Mouse (Mus musculus) hindbrain, embryonic 13.5 days (tissue): ENCODE measurements around the gene Alk. TPM values are rescaled to one million over a fixed set of nuclear protein-coding genes. Genes with fewer than 3 reads are reported as not detected.
"Not testable (repeated sequence)": the region's sequence is repeated elsewhere in the genome, so short reads cannot be mapped to it uniquely, and the experiment has no call there.

Source experiments
- ATAC-seq: fragments of 200-750 bp; cut with Nextera tagmentation; 2 replicates; pipeline ENCODE4 v1.8.0; 2017; ENCODE audit warnings: moderate TSS enrichment; ENCODE audit not compliant: low FRiP score
- H3K27ac ChIP-seq: fragments of 300-500 bp; sonication (generic); 2 replicates; pipeline ENCODE4 v1.5.1; 2015; ENCODE audit warnings: inconsistent platforms, mild to moderate bottlenecking, moderate library complexity
- H3K27me3 ChIP-seq: fragments of 300-500 bp; sonication (generic); 2 replicates; pipeline ENCODE4 v1.6.1; 2015; ENCODE audit warnings: mild to moderate bottlenecking, inconsistent platforms
- H3K36me3 ChIP-seq: fragments of 300-500 bp; sonication (generic); 2 replicates; pipeline ENCODE4 v1.6.1; 2015; ENCODE audit warnings: mild to moderate bottlenecking, inconsistent platforms
- H3K4me1 ChIP-seq: fragments of 300-500 bp; sonication (generic); replicated peaks from 2 replicates; pipeline ENCODE4 v1.6.1; 2015; ENCODE audit warnings: inconsistent platforms
- H3K4me2 ChIP-seq: fragments of 300-500 bp; sonication (generic); 2 replicates; pipeline ENCODE4 v1.6.1; 2015; ENCODE audit warnings: inconsistent platforms, mild to moderate bottlenecking, moderate library complexity
- H3K4me3 ChIP-seq: fragments of 300-500 bp; sonication (generic); 2 replicates; pipeline ENCODE4 v1.5.1; 2015; ENCODE audit warnings: mild to moderate bottlenecking, inconsistent platforms
- H3K9ac ChIP-seq: fragments of 300-500 bp; sonication (generic); 2 replicates; pipeline ENCODE4 v1.6.1; 2015; ENCODE audit warnings: mild to moderate bottlenecking, inconsistent platforms
- H3K9me3 ChIP-seq: fragments of 300-500 bp; sonication (generic); 2 replicates; pipeline ENCODE4 v1.6.1; 2016; ENCODE audit warnings: inconsistent platforms
- WGBS: fragments of 180-500 bp; shearing (Covaris S2); methylation state at CpG from one replicate; pipeline ENCODE4 v1.1.7; 2015; 5-methylcytosine and 5-hydroxymethylcytosine counted together
- polyA plus RNA-seq: library from polyadenylated mRNA; unstranded; fragments of >200 nt; fragmentation: Nextera tagmentation; extraction: Ambion mirVana; gene quantifications from 2 replicates; pipeline ENCODE4 v1.2.1, GENCODE M21; 2015

Alk gene
- polyA plus RNA-seq, 1 experiment from 2014 or later, result 3.4 TPM

- Histone ChIP-seq H3K4me1 (no peaks in the 10 kb centered on the region), H3K36me3 (no peaks in the 10 kb centered on the region), H3K4me3 (no peak overlapping the region), H3K4me2 (no peak overlapping the region), H3K9me3 (no peaks in the 10 kb centered on the region), H3K27me3 (no peaks in the 10 kb centered on the region), H3K27ac (no peak overlapping the region), H3K9ac (no peak overlapping the region)
- no peak for ATAC-seq
- 93% methylated on average over 3 of the region's 3 CpGs for WGBS
Observed at GRCm38 (mm10) chr17:72524839-72525238, 79.6 kb downstream of the Alk start.

DNA sequence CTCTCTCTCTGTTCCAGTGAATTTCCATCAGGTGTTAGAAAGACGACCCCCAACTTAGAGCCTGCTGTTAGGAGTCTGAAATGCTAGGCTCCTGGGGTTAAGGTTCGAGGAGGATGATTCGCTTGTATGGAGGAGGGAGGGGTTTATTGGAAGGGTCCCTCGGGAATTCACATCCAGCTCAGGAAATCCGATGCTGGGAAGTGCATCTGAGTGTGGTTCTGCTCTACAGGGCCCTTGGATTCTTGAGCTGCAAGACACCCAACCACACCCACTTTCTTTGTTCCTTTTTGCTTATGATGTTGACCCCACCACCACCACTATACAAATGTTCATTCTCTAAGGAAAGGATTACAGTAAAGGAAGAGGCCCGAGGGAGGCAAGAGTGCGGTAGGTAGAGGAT is 81.4 kb downstream of the Alk start:
- no peak for ATAC-seq
- WGBS, result 50% methylated on average over 7 of the region's 7 CpGs
- H3K36me3 ChIP-seq, result no peaks in the 10 kb centered on the region

DNA sequence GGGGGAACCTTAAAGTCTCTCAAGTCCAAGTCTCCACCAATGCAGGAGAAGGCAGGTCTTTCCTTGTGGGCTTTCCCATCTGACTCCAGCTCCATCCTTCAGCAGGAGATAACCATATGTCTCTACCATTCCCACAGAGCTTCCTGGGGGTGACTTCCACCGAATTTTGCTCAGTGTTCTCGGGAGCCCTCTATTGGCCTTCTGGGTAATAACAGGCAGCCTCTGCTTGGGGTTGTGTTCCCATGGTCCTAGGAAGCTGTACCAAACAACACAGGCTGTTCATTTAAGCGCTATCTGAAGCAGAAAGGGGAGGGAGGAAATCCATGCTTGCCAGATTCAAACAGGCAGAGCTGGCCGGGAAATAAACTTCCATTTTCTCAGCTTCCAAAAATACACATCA is 82.0 kb downstream of the Alk start:
- no peak overlapping the region for H3K27ac ChIP-seq
- no peaks in the 10 kb centered on the region for H3K4me1 ChIP-seq
- H3K4me3 ChIP-seq, result no peak overlapping the region
- no peak overlapping the region for H3K4me2 ChIP-seq
- ATAC-seq, result no peak
- no peaks in the 10 kb centered on the region for H3K27me3 ChIP-seq
- no peak overlapping the region for H3K9ac ChIP-seq
- H3K36me3 ChIP-seq, result no peaks in the 10 kb centered on the region
- H3K9me3 ChIP-seq, result no peaks in the 10 kb centered on the region
- WGBS, result 21% methylated on average over 4 of the region's 4 CpGs

More for the DNA sequence above, 81.4 kb downstream of the Alk start:
- Histone ChIP-seq H3K4me3 (no peak overlapping the region), H3K4me2 (no peak overlapping the region), H3K27ac (no peak overlapping the region), H3K27me3 (no peaks in the 10 kb centered on the region), H3K4me1 (no peaks in the 10 kb centered on the region), H3K9ac (no peak overlapping the region), H3K9me3 (no peaks in the 10 kb centered on the region)

GRCm38 (mm10) chr17:72521353-72521752 is 83.1 kb downstream of the Alk start:
- Histone ChIP-seq H3K9ac (no peak overlapping the region), H3K36me3 (no peaks in the 10 kb centered on the region), H3K4me3 (no peak overlapping the region), H3K4me1 (no peaks in the 10 kb centered on the region), H3K9me3 (no peaks in the 10 kb centered on the region), H3K27ac (no peak overlapping the region), H3K4me2 (no peak overlapping the region), H3K27me3 (no peaks in the 10 kb centered on the region)
- no peak for ATAC-seq
- 91% methylated on average over 5 of the region's 5 CpGs for WGBS

DNA sequence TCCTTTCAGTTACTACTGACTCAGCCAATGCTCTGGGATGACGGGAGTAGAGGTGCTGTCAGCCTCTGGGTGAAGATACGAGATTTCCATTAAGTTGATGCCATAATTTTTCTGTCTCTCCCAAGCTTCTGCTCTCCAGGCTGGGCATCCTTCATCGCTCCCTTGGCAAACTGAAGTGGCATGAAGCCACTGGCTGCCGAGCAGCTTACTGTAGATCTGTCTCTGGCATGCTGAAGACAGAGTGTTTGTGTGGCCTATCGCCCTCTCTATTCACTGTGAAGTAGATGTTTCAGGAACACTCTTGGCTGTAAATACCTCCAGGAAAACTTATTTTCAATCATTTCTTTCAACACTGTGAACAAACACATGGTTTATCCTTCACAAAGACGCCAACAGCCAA is 93.7 kb downstream of the Alk start:
- no peak for ATAC-seq
- Histone ChIP-seq H3K27ac (no peak overlapping the region), H3K4me1 (no peaks in the 10 kb centered on the region), H3K4me3 (no peak overlapping the region), H3K4me2 (no peak overlapping the region), H3K36me3 (no peaks in the 10 kb centered on the region), H3K27me3 (no peaks in the 10 kb centered on the region), H3K9me3 (no peaks in the 10 kb centered on the region), H3K9ac (no peak overlapping the region)
- 82% methylated on average over 6 of the region's 6 CpGs for WGBS

GRCm38 (mm10) chr17:72508678-72509394 is 95.6 kb downstream of the Alk start:
- no peaks in the 10 kb centered on the region for H3K36me3 ChIP-seq
- no peaks in the 10 kb centered on the region for H3K27me3 ChIP-seq
- 85% methylated on average over 7 of the region's 7 CpGs for WGBS
- no peak for ATAC-seq
- no peak overlapping the region for H3K4me2 ChIP-seq
- no peak overlapping the region for H3K4me3 ChIP-seq
- peaks cover 17% of the 10 kb centered on the region for H3K4me1 ChIP-seq
- no peaks in the 10 kb centered on the region for H3K9me3 ChIP-seq
- no peak overlapping the region for H3K9ac ChIP-seq
- H3K27ac ChIP-seq, result no peak overlapping the region

GRCm38 (mm10) chr17:72505213-72505612 is 99.2 kb downstream of the Alk start:
- no peak overlapping the region; the same call in 1 of the 2 replicates for H3K9ac ChIP-seq
- no peaks in the 10 kb centered on the region for H3K9me3 ChIP-seq
- peak overlapping the region; percentile 68 for H3K27ac ChIP-seq
- peaks cover 17% of the 10 kb centered on the region for H3K4me1 ChIP-seq
- no peaks in the 10 kb centered on the region for H3K27me3 ChIP-seq
- H3K4me2 ChIP-seq, result no peak overlapping the region
- no peak overlapping the region for H3K4me3 ChIP-seq
- WGBS, result 15% methylated on average over 7 of the region's 7 CpGs
- H3K36me3 ChIP-seq, result no peaks in the 10 kb centered on the region
- ATAC-seq, result peak; percentile 92

GRCm38 (mm10) chr17:72504581-72504980 is 99.8 kb downstream of the Alk start:
- Histone ChIP-seq H3K27me3 (no peaks in the 10 kb centered on the region), H3K4me1 (peaks cover 17% of the 10 kb centered on the region), H3K4me2 (no peak overlapping the region), H3K27ac (no peak overlapping the region; the same call in 1 of the 2 replicates), H3K9me3 (no peaks in the 10 kb centered on the region), H3K9ac (no peak overlapping the region), H3K4me3 (no peak overlapping the region), H3K36me3 (no peaks in the 10 kb centered on the region)
- WGBS, result 29% methylated on average over 6 of the region's 6 CpGs
- ATAC-seq, result peak; percentile 84

DNA sequence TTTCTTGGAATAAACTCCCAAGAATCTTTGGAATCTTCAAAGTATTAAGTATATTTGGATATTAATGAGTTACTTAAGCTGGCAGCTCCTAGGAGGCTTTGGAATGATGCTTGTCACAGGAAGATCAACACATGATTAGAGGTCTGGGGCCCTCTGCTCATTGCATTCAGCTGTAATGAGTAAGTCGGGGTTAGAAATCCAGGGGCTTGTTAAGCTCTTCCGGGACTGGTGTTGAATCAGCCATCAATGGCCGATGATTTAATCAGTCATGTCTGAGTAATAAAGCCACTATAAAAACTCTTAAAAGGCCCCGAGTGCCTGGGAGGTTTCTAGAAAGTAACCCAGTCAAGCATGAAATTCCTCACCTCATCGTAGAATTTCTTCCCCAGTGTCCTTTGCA is 109.0 kb downstream of the Alk start:
- no peaks in the 10 kb centered on the region for H3K27me3 ChIP-seq
- ATAC-seq, result no peak
- H3K9me3 ChIP-seq, result no peaks in the 10 kb centered on the region
- 73% methylated on average over 5 of the region's 5 CpGs for WGBS
- H3K27ac ChIP-seq, result no peak overlapping the region
- H3K36me3 ChIP-seq, result no peaks in the 10 kb centered on the region
- H3K4me2 ChIP-seq, result no peak overlapping the region
- H3K4me3 ChIP-seq, result no peak overlapping the region
- peaks cover 5% of the 10 kb centered on the region; the same call in 1 of the 2 replicates for H3K4me1 ChIP-seq
- no peak overlapping the region for H3K9ac ChIP-seq

DNA sequence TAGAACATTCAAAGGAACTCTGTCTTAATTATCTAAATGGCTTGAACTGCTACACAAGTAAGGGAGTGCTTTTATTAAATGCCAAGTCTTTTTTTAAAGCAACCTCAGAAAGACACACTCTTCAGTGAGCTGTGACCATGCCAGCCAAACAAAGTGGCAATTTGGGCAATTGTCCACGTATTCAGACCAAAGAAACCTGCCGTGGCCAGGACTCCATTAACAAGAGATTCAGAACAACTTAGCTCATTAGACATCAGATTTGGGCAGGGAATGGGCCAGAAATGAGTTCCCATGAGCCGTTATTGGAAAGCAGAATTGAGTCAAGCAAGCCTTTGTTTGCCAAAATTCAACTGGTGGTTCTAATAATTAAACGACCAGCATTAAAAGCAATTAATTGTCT is 118.8 kb downstream of the Alk start:
- H3K9me3 ChIP-seq, result peaks cover 4% of the 10 kb centered on the region; the same call in 1 of the 2 replicates
- no peaks in the 10 kb centered on the region for H3K36me3 ChIP-seq
- H3K4me2 ChIP-seq, result no peak overlapping the region
- no peak for ATAC-seq
- H3K4me3 ChIP-seq, result no peak overlapping the region
- H3K27me3 ChIP-seq, result no peaks in the 10 kb centered on the region
- WGBS, result 77% methylated on average over 4 of the region's 4 CpGs
- H3K9ac ChIP-seq, result no peak overlapping the region
- peaks cover under 1% of the 10 kb centered on the region; the same call in 1 of the 2 replicates for H3K4me1 ChIP-seq
- H3K27ac ChIP-seq, result no peak overlapping the region

- not testable (repeated sequence) for H3K9me3 ChIP-seq, H3K4me2 ChIP-seq, ATAC-seq, H3K9ac ChIP-seq, H3K4me3 ChIP-seq, H3K27me3 ChIP-seq, H3K27ac ChIP-seq, H3K4me1 ChIP-seq, H3K36me3 ChIP-seq
- 92% methylated on average over 7 of the region's 7 CpGs for WGBS
Observed at GRCm38 (mm10) chr17:72479260-72479659, 125.2 kb downstream of the Alk start.

GRCm38 (mm10) chr17:72477889-72478405 is 126.5 kb downstream of the Alk start:
- H3K27me3 ChIP-seq, result no peaks in the 10 kb centered on the region
- peaks cover 7% of the 10 kb centered on the region; the same call in 1 of the 2 replicates for H3K4me1 ChIP-seq
- H3K36me3 ChIP-seq, result no peaks in the 10 kb centered on the region
- H3K4me3 ChIP-seq, result no peak overlapping the region
- WGBS, result 44% methylated on average over 5 of the region's 5 CpGs
- H3K27ac ChIP-seq, result no peak overlapping the region
- no peak for ATAC-seq
- H3K9me3 ChIP-seq, result no peaks in the 10 kb centered on the region
- H3K9ac ChIP-seq, result no peak overlapping the region
- H3K4me2 ChIP-seq, result no peak overlapping the region

DNA sequence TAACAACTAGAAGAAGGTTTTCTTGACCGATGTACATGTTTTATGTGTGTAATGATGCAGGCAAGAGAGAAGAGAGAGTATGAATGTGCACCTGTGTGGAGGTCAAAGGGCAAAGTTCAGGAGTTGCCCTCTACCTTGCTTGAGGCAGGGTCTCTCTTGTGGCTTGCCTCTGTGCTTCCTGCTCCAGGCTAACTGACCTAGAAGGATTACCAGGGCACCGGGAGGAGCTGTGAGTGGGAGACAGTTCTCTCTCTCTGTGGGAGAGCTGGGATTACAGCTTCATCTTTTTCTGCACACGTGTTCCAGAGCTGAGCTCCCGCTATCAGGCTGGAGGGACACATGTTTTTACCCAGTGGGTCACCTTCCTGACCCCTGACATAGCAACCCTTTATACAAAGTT is 127.5 kb downstream of the Alk start:
- H3K4me2 ChIP-seq, result no peak overlapping the region
- no peak overlapping the region for H3K9ac ChIP-seq
- H3K4me1 ChIP-seq, result peaks cover 7% of the 10 kb centered on the region; the same call in 1 of the 2 replicates
- H3K9me3 ChIP-seq, result no peaks in the 10 kb centered on the region
- ATAC-seq, result no peak
- no peak overlapping the region for H3K4me3 ChIP-seq
- 58% methylated on average over 4 of the region's 4 CpGs for WGBS
- H3K36me3 ChIP-seq, result no peaks in the 10 kb centered on the region
- H3K27me3 ChIP-seq, result no peaks in the 10 kb centered on the region
- no peak overlapping the region for H3K27ac ChIP-seq
